Mouse (Mus musculus) liver, adult (tissue): ENCODE results near the gene Dusp27.

Experiments
- GATA4 ChIP-seq: IDR thresholded peaks from 2 replicates; pipeline ENCODE4 v1.6.1; 2014; ENCODE audit warnings: mild to moderate bottlenecking, low read length; ENCODE audit not compliant: insufficient replicate concordance

Gene Dusp27

GRCm38 (mm10) chr1:166153351-166154120, 25.8 kb upstream of the Dusp27 start:
- TF ChIP-seq GATA4 = no peak

DNA sequence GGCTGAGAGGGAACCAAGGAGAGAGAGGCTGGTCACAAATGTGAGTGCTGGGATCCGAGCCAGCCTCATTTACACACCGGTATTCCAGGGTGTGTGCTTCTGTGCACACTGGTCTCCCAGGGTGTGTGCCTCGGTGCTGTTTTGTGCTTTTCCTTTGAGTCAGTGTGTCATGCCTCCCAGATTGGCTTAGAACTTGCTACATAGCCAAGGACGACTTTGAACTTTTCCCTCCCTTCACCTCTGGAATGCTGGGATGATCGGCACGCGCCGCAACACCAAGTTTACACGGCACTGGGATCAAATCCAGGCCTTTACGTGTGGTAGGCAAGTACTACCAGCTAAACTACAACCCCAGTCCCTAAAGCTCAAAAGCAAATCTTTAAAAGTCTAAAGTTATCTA, 24.3 kb upstream of the Dusp27 start:
- no peak for TF ChIP-seq GATA4

DNA sequence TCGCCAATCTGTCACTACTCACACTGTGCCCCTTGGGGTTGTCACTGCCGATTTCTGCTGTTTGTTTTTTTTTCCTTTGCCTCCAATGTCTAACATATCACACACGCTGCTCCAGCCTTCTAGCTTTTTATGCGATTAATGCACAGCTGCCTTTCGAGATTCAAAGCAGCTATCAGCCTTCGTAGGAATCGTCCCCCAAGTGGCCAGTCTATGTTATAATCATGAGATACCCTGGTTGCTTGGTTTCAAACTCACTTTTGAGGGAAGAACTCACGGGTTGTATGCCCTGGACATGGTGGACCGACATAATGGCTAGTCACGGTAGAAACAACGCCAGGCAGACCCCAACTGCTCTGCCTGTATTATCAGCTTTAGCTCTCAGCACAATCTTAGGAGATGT, 23.6 kb upstream of the Dusp27 start:
- no peak for TF ChIP-seq GATA4

DNA sequence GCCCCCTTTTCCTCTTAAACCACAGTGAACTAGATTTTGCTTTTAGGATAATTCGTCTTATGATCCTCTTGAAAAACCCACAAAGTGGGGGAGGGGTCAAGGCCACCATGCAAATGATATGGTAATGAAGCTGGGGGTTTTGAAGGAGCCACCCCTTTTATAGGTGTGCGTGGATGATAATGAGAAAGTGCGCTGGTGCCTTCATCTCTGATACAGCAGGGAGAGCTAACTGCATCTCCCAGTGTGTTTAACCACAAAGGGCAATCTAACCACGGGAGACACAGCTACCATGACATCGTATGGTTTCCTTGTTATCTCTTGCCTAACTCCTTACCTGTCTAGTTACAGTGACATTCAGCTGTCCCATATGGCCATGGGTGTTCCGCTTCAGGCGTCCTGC, 22.3 kb upstream of the Dusp27 start:
- no peak for TF ChIP-seq GATA4

DNA sequence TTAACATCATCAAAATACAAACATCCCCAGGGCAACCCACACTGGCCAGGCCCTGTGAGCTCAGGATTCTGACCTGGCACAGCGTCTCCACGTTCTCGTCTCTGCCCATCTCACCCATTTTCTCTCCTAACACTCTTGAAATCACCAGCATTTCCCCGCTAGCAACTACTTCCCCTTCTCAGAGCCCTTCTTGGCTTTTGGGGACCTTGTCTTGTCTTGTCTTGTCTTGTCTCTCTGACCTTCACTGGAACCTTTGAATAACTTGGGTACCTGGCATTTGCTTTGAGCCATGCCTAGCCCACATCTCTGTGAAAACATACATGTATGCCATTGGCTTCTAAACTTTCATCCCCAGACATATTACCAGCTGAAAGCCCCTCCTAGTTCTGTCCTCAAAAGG, 21.7 kb upstream of the Dusp27 start:
- no peak for TF ChIP-seq GATA4

- no peak for TF ChIP-seq GATA4
Observed at GRCm38 (mm10) chr1:166147657-166148056, 19.9 kb upstream of the Dusp27 start.

DNA sequence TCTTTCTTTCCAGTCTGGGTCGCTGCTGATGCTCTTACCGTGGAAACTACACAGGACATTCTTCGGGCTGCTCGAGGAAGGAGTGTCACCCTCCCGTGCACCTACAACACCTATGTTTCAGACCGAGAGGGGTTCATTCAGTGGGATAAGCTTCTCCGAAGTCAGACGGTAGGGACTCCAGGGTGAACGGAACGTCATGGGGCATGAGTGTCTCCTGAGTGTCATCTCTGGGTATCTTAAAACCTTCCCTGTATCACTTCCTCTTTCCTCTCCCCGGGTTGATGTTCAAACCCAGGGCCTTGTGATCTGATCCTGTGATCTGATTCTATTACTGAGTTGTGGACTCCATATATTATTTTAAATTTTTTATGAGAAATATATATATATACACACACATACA, 18.9 kb upstream of the Dusp27 start:
- no peak for TF ChIP-seq GATA4

DNA sequence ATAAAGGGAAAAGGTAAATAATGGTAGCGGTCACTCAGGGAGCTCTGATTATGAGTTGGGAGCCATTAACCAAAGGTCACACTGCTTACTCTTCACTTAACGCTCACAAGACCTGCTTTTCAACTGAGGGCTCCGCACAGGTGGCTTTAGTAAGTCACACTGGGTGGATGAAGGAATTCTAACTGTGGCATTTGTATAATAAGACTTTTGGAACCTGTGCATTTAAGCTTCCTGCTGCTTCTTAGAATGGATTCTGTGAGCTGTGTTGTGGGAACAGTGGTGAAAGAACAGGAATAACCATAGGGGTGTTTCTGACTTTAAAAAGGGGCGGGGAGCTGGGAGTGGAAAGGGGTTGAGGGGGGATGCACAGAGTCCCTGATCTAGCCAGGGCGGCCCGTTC, 14.6 kb upstream of the Dusp27 start:
- TF ChIP-seq GATA4 = no peak

DNA sequence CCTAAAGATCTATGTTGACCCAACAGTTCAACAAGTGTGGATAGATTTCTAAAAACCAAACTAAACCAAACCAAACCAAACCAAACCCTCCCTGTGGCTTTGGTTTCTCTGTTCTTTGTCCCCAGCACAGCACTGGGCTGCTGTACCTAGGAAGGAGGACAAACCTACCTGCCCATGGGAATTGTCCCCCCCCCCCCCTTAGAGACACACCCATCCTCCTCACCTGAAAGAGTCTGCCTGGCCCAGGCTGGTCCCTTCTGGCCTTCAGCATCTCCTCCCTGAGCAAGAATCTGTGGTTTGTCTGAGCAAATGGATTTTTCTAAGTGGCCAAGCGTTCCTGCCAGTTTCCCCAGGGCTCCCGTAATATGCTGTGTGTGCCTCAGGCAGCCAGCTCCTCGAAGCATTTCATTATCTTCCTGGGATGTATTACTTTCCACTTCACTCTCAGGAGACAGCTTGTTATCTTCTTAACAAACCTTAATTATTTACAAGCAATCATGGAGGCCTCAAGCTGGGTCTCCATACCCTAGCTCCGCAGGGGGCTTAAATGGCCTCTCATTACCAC, 12.0 kb upstream of the Dusp27 start:
- TF ChIP-seq GATA4 = no peak

DNA sequence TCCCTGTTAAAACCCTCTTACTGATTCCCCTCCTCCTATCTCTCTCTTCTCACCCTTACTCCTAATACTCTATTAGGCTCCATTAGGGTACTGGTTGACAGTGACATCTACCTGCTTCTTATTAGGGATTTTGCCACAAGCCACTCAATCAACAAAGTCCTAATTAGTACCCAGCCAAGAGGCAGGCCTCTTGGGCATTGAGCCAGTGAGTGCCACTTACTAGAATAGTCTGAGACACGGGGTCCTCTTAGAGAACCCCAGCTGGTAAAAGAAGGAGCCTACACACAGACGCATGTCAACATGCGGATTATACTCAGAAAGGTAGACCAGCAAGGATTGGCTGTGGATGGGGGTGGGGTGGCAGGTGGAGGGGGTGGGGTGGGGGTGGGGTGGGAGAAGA, 11.4 kb upstream of the Dusp27 start:
- TF ChIP-seq GATA4 = no peak

- no peak for TF ChIP-seq GATA4
Observed at GRCm38 (mm10) chr1:166138136-166138535, 10.4 kb upstream of the Dusp27 start.

GRCm38 (mm10) chr1:166137244-166137938, 9.7 kb upstream of the Dusp27 start:
- no peak for TF ChIP-seq GATA4

- no peak for TF ChIP-seq GATA4
Observed at GRCm38 (mm10) chr1:166135091-166135740, 7.5 kb upstream of the Dusp27 start.

- no peak for TF ChIP-seq GATA4
Observed at GRCm38 (mm10) chr1:166132367-166132766, 4.6 kb upstream of the Dusp27 start.

DNA sequence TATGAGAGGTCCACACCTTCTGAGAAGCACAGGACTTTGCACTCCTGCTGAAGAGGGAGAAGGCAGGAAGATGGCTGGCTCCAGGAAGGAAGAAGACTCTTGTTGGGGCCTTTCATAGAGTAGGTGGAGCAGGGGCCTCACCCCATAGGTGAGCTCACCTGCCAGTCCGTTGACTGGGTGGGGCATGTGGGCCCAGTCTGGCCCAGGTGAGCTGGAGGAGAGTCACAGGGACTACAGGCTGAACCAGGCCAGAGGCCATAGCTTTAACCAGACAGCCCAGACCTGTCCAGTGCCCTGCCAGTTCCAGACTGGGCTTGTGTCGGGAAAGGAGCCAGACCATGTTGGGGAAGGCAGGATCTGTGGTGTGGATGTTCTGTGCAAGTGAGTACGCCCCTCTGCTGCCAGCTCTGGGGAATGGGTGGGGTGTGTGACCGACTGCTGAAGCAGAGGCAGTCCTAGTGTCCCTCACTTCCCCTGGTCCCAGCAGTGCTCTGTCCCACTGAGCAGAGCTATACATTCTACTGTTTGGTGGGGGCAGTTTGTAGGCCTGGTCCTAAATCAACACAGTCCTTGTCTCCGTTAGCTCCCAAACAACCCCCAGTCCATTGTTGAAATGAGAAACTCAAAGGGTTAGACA, 2.6 kb upstream of the Dusp27 start, which contains the start of gene Gpa33:
Gpa33 (plus strand) TSS at position 15 of the 637 bp plus-strand sequence.
- no peak for TF ChIP-seq GATA4
